Mouse (Mus musculus) C2C12 (cell line): ENCODE measurements at regions not wholly inside any gene's neighbourhood (a gene's known extent, or its start where the extent isn't known, plus 50 kb on each side); places are given as distances from the start of the nearest gene placed in this dataset.

Source experiments
- H3K27me3 ChIP-seq: one replicate; pipeline ENCODE4 v1.6.1; 2011; ENCODE audit not compliant: control insufficient read depth, insufficient read depth, insufficient read length
- H3K36me3 ChIP-seq: one replicate; pipeline ENCODE4 v1.6.1; 2011; ENCODE audit not compliant: control insufficient read depth, insufficient read depth
- H3K4me3 ChIP-seq: one replicate; pipeline ENCODE4 v1.5.1; 2011; ENCODE audit warnings: mild to moderate bottlenecking, control low read depth; ENCODE audit not compliant: poor library complexity, insufficient read depth, severe bottlenecking
- H3K79me2 ChIP-seq: one replicate; pipeline ENCODE4 v1.6.1; 2011; ENCODE audit not compliant: control insufficient read depth, insufficient read depth
- H3K79me3 ChIP-seq: one replicate; pipeline ENCODE4 v1.6.1; 2011; ENCODE audit warnings: low read depth, control low read depth
- H3ac ChIP-seq: one replicate; pipeline ENCODE3; 2011; ENCODE audit warnings: low read depth; ENCODE audit not compliant: control insufficient read depth, insufficient read length
- CEBPB ChIP-seq: IDR thresholded peaks from one replicate; pipeline ENCODE4 v1.6.1; 2011; ENCODE audit warnings: low read depth, mild to moderate bottlenecking, control low read depth, moderate library complexity
- CTCF ChIP-seq: IDR thresholded peaks from one replicate; pipeline ENCODE4 v1.5.1; 2011; ENCODE audit not compliant: control insufficient read depth, insufficient read depth, insufficient read length
- FOSL1 ChIP-seq: IDR thresholded peaks from one replicate; pipeline ENCODE4 v1.8.0; 2011; ENCODE audit warnings: mild to moderate bottlenecking, low read length; ENCODE audit not compliant: poor library complexity, insufficient read depth, severe bottlenecking
- MAX ChIP-seq: IDR thresholded peaks from one replicate; pipeline ENCODE4 v1.6.1; 2011; ENCODE audit warnings: mild to moderate bottlenecking, control low read depth
- MYOD1 ChIP-seq: IDR thresholded peaks from one replicate; pipeline ENCODE4 v1.6.1; 2011; ENCODE audit warnings: low read depth; ENCODE audit not compliant: control insufficient read depth, insufficient read length
- MYOG ChIP-seq: IDR thresholded peaks from one replicate; pipeline ENCODE4 v1.6.1; 2011; ENCODE audit not compliant: control insufficient read depth, insufficient read length; ENCODE audit errors: extremely low read depth
- USF1 ChIP-seq: IDR thresholded peaks from one replicate; pipeline ENCODE4 v1.6.1; 2011; ENCODE audit warnings: low read depth, mild to moderate bottlenecking, control low read depth, moderate library complexity

GRCm38 (mm10) chr4:8987544-8988344 lies 748.9 kb upstream of the Car8 start:
- TF ChIP-seq MAX (no peak), CTCF (no peak), CEBPB (no peak), FOSL1 (no peak), MYOD1 (no peak), USF1 (no peak), MYOG (no peak)
- Histone ChIP-seq H3K4me3 (no peak overlapping the region), H3K27me3 (no peaks in the 10 kb centered on the region), H3K79me2 (no peaks in the 10 kb centered on the region), H3K36me3 (no peaks in the 10 kb centered on the region), H3K79me3 (no peaks in the 10 kb centered on the region), H3ac (no peak overlapping the region)

- H3K27me3 ChIP-seq, result no peaks in the 10 kb centered on the region
- H3K79me3 ChIP-seq, result no peaks in the 10 kb centered on the region
- H3K36me3 ChIP-seq, result no peaks in the 10 kb centered on the region
- no peaks in the 10 kb centered on the region for H3K79me2 ChIP-seq
- H3K4me3 ChIP-seq, result no peak overlapping the region
- H3ac ChIP-seq, result no peak overlapping the region
- TF ChIP-seq MYOD1 (no peak), MYOG (no peak), MAX (no peak)
Measured at GRCm38 (mm10) chr4:8986394-8987091, 747.7 kb upstream of the Car8 start.

GRCm38 (mm10) chr4:8984059-8984606 lies 745.3 kb upstream of the Car8 start:
- Histone ChIP-seq H3ac (no peak overlapping the region), H3K79me2 (no peaks in the 10 kb centered on the region), H3K27me3 (no peaks in the 10 kb centered on the region), H3K36me3 (no peaks in the 10 kb centered on the region), H3K79me3 (no peaks in the 10 kb centered on the region), H3K4me3 (no peak overlapping the region)
- no peak for TF ChIP-seq MAX

- Histone ChIP-seq H3K79me2 (no peaks in the 10 kb centered on the region), H3ac (no peak overlapping the region), H3K27me3 (no peaks in the 10 kb centered on the region), H3K79me3 (no peaks in the 10 kb centered on the region), H3K4me3 (no peak overlapping the region), H3K36me3 (no peaks in the 10 kb centered on the region)
- TF ChIP-seq MAX (no peak), MYOD1 (no peak)
Measured at GRCm38 (mm10) chr4:8978949-8979348, 740.1 kb upstream of the Car8 start.

GRCm38 (mm10) chr4:8969951-8970455 lies 731.2 kb upstream of the Car8 start:
- Histone ChIP-seq H3K79me3 (no peaks in the 10 kb centered on the region), H3K27me3 (no peaks in the 10 kb centered on the region)

GRCm38 (mm10) chr4:8968741-8969140 lies 729.9 kb upstream of the Car8 start:
- Histone ChIP-seq H3K27me3 (no peaks in the 10 kb centered on the region), H3K36me3 (no peaks in the 10 kb centered on the region), H3K79me3 (no peaks in the 10 kb centered on the region), H3K79me2 (no peaks in the 10 kb centered on the region), H3K4me3 (no peak overlapping the region), H3ac (no peak overlapping the region)
- TF ChIP-seq USF1, result no peak
- no peak for TF ChIP-seq MYOD1
- no peak for TF ChIP-seq CTCF
- no peak for TF ChIP-seq CEBPB
- TF ChIP-seq MAX, result no peak
- TF ChIP-seq MYOG, result no peak
- TF ChIP-seq FOSL1, result no peak

More at GRCm38 (mm10) chr4:8969951-8970455, 731.2 kb upstream of the Car8 start:
- no peaks in the 10 kb centered on the region for H3K79me2 ChIP-seq
- no peak overlapping the region for H3K4me3 ChIP-seq
- no peak overlapping the region for H3ac ChIP-seq
- TF ChIP-seq CTCF, result no peak
- TF ChIP-seq FOSL1, result no peak
- TF ChIP-seq MYOG, result no peak
- TF ChIP-seq CEBPB, result no peak
- no peak for TF ChIP-seq USF1
- TF ChIP-seq MYOD1, result no peak
- TF ChIP-seq MAX, result no peak
- no peaks in the 10 kb centered on the region for H3K36me3 ChIP-seq
